Mouse (Mus musculus): ENCODE results near the gene Plcd1. TPM values are rescaled to one million over a fixed set of nuclear protein-coding genes. Genes with fewer than 3 reads are reported as not detected.

Gene Plcd1
- polyA plus RNA-seq, 1 experiment from 2014 or later: 12.9 TPM

DNA sequence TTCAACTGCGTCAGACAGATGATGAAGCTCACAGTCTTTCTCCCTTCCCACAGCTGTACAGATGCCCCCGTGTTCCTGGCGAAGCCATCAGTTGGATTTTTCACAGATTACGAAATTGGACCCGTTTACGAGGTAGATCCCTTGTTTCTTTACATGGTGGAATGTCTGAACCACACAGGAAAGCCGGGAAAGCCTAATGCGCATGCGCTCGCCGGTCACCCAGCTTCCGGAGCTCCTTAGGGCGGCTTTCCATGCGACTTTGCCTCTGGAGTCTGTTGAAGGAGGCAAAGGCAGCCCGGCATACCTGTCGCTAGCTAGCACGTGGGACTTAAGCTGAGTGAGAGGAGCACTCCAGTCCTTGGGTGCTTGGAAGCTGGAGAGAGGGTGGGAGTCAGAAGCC, 21.6 kb upstream of the Plcd1 start:
- no peaks in the 10 kb centered on the region for H3K4me1 ChIP-seq (replicated peaks; ENCODE audit: control insufficient read depth, insufficient read depth, low read length)
- 85% methylated on average over 17 of the region's 17 CpGs for WGBS
- no peak for ATAC-seq
- no peak overlapping the region for H3K4me2 ChIP-seq (ENCODE audit: low read length)
- no peak overlapping the region for H3K9ac ChIP-seq (replicated peaks; ENCODE audit: low read depth, low read length)
- no peak overlapping the region for H3K4me3 ChIP-seq (replicated peaks; ENCODE audit: low read length)
- no peaks in the 10 kb centered on the region for H3K9me3 ChIP-seq (ENCODE audit: control insufficient read depth, low read length)
- no peak overlapping the region for H3K27ac ChIP-seq (ENCODE audit: low read length)
- H3K27me3 ChIP-seq (replicated peaks; ENCODE audit: control insufficient read depth, insufficient read depth, low read length): no peaks in the 10 kb centered on the region
- H3K36me3 ChIP-seq (ENCODE audit: control insufficient read depth, insufficient read depth): no peaks in the 10 kb centered on the region

DNA sequence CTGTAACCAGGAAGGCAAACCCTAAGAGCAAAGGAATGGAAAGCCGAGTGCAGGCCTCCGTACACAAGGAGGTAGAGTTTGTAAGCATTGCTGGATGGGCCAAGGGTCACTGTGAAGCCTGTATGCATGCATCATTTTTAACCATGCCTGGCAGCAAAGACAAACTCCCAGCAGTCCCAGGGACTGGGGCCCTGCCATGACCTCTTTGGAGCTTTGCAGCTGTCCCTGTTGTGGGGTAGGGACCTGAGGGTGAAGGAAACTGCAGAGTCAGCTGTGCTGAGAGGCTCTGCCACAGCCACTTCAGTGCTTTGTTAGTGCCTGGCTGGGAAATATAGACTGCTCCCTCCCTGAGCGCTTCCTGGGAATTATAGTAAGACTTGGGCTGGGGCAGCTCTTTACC, 17.3 kb upstream of the Plcd1 start:
- no peak for ATAC-seq

DNA sequence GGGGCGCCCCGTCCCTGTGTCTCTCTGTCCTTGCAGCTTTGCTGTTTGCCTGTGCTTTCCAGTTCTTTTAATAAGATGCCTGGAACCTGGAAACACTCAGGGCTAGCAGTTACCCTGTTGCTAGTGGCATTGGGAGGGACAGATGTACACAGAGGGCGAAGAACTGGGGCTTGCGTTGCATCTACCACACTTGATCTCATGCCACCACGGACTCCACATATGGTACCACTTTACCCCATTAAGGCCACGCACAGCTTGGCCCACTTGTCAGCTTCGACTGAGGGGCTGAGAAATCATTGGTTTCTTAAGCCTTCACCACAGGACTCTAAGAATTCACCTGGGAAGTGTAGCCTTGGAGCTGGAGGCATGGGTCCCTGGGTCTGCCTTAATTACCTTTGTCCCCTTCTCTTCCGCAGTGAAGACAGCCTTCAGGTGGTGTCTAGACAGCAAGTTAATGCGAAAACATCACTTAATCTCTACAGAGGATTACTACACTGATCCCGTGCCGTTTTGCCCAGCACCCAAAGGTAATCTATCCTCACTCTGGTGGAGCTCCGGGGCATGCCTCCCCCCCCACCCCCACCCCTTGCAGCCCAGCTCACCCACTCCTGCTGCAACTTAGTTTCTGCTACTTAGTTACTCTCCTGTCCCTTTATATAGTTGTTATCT, 16.5 kb upstream of the Plcd1 start:
- no peaks in the 10 kb centered on the region for H3K36me3 ChIP-seq (ENCODE audit: control insufficient read depth, insufficient read depth)
- no peak overlapping the region for H3K4me2 ChIP-seq (ENCODE audit: low read length)
- no peak overlapping the region for H3K4me3 ChIP-seq (replicated peaks; ENCODE audit: low read length)
- no peaks in the 10 kb centered on the region for H3K27me3 ChIP-seq (replicated peaks; ENCODE audit: control insufficient read depth, insufficient read depth, low read length)
- no peak overlapping the region for H3K9ac ChIP-seq (replicated peaks; ENCODE audit: low read depth, low read length)
- no peak overlapping the region for H3K27ac ChIP-seq (ENCODE audit: low read length)
- 53% methylated on average over 12 of the region's 12 CpGs for WGBS
- no peak for ATAC-seq
- H3K4me1 ChIP-seq (replicated peaks; ENCODE audit: control insufficient read depth, insufficient read depth, low read length): no peaks in the 10 kb centered on the region
- no peaks in the 10 kb centered on the region for H3K9me3 ChIP-seq (ENCODE audit: control insufficient read depth, low read length)

More for the DNA sequence above, 17.3 kb upstream of the Plcd1 start:
- Histone ChIP-seq H3K36me3 (ENCODE audit: control insufficient read depth, insufficient read depth) (no peaks in the 10 kb centered on the region), H3K9me3 (ENCODE audit: control insufficient read depth, low read length) (no peaks in the 10 kb centered on the region), H3K27ac (ENCODE audit: low read length) (no peak overlapping the region), H3K4me2 (ENCODE audit: low read length) (no peak overlapping the region), H3K4me1 (replicated peaks; ENCODE audit: control insufficient read depth, insufficient read depth, low read length) (no peaks in the 10 kb centered on the region), H3K27me3 (replicated peaks; ENCODE audit: control insufficient read depth, insufficient read depth, low read length) (no peaks in the 10 kb centered on the region), H3K9ac (replicated peaks; ENCODE audit: low read depth, low read length) (no peak overlapping the region), H3K4me3 (replicated peaks; ENCODE audit: low read length) (no peak overlapping the region)
- 49% methylated on average over 3 of the region's 3 CpGs for WGBS

DNA sequence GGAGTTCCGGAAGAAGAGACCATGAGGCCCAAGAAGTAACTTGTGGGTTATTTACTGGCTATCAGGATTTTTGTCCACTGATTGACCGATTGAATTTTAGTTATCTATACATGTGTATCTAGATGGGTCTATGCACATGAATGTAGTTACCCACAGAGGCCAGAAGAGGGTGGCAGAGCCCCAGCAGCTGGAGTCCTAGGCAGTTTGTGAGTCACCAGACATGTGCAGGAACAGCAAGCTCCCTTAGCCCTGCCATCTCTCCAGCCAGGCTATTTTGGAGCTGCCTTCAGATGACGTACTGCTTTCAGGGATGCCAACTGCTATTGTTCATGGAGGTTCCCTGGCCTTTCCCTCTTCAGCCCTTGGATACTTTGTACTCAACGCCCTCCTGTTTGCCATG, 14.3 kb upstream of the Plcd1 start:
- no peak overlapping the region for H3K4me2 ChIP-seq (ENCODE audit: low read length)
- ATAC-seq: no peak
- WGBS: 92% methylated on average over 4 of the region's 4 CpGs
- no peak overlapping the region for H3K27ac ChIP-seq (ENCODE audit: low read length)
- H3K9ac ChIP-seq (replicated peaks; ENCODE audit: low read depth, low read length): no peak overlapping the region
- H3K9me3 ChIP-seq (ENCODE audit: control insufficient read depth, low read length): no peaks in the 10 kb centered on the region
- H3K4me3 ChIP-seq (replicated peaks; ENCODE audit: low read length): no peak overlapping the region
- no peaks in the 10 kb centered on the region for H3K36me3 ChIP-seq (ENCODE audit: control insufficient read depth, insufficient read depth)
- H3K4me1 ChIP-seq (replicated peaks; ENCODE audit: control insufficient read depth, insufficient read depth, low read length): 0 out of 2 replicates have a peak, but pooled peaks cover 5% of the 10 kb centered on the region
- peaks cover 7% of the 10 kb centered on the region; the same call in 1 of the 2 replicates for H3K27me3 ChIP-seq (replicated peaks; ENCODE audit: control insufficient read depth, insufficient read depth, low read length)

DNA sequence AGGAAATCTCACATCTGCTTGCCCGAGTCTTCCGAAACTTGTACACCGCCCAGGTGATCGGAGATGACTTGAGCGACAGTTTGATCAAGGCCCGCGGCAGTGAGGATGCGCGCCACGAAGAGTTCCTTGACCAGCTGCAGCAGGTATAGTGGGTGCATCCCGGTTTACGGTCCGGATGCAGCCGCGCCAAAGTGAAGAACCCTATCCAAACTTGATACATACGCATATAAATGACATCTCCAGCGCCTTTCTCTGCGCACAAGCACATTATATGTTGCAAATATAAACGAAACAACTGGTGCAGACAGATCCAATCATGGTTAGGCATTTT, 9.4 kb upstream of the Plcd1 start:
- Histone ChIP-seq H3K9ac (replicated peaks; ENCODE audit: low read depth, low read length) (peak overlapping the region; percentile 59), H3K4me1 (replicated peaks; ENCODE audit: control insufficient read depth, insufficient read depth, low read length) (peaks cover 8% of the 10 kb centered on the region), H3K4me3 (replicated peaks; ENCODE audit: low read length) (peak overlapping the region; percentile 58), H3K9me3 (ENCODE audit: control insufficient read depth, low read length) (no peaks in the 10 kb centered on the region), H3K36me3 (ENCODE audit: control insufficient read depth, insufficient read depth) (no peaks in the 10 kb centered on the region), H3K4me2 (ENCODE audit: low read length) (peak overlapping the region; percentile 89), H3K27ac (ENCODE audit: low read length) (no peak overlapping the region), H3K27me3 (replicated peaks; ENCODE audit: control insufficient read depth, insufficient read depth, low read length) (peaks cover 7% of the 10 kb centered on the region; the same call in 1 of the 2 replicates)
- no peak for ATAC-seq
- 3% methylated on average over 19 of the region's 19 CpGs for whole genome bisulfite sequencing

DNA sequence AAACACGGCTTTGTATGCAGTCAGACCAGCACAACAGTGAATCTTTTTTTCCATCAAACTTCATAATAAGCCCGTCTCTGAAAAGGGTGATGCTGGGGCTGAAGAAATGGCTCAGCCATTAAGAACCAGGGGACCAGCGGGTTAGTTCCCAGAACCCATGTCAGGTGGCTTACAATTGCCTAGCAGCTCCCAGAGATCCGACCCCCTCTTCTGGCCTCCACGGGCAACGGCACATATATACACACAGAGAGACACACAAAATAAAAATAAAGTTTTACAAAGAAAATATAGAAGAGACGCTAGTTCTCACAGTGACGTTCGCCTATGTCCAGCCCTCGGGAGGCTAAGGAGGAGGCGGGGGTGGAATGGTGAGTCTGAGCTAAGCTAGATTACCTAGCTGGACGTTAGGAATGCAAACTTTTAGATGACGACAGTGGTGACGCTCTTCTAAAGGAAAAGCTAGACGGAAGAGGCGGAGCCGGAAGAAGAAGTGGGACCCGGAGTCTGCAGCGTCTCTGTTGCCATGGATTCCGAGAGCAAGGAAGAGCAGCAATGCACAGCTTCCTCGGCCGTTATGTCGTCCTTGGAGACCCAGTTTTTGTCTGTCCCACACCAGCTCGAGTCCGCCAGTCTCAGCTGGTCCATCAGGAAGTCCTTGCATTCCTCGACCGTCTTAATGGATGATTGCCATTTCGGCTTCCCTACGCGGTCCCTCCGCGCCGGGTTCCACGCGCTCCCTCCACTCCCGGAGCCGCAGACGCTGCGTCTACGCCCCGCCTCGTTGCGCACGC, 8.9 kb upstream of the Plcd1 start, which contains the start of gene Dlec1:
Dlec1 (plus strand) TSS at position 487 of the 791 bp plus-strand sequence.
- Histone ChIP-seq H3K4me3 (replicated peaks; ENCODE audit: low read length) (peak within 1 kb of the TSS; percentile 58), H3K4me2 (ENCODE audit: low read length) (peak within 1 kb of the TSS; percentile 89), H3K27ac (ENCODE audit: low read length) (no peak within 1 kb of the TSS), H3K4me1 (replicated peaks; ENCODE audit: control insufficient read depth, insufficient read depth, low read length) (peaks cover 8% of the 10 kb centered on the region), H3K9ac (replicated peaks; ENCODE audit: low read depth, low read length) (peak within 1 kb of the TSS; percentile 59), H3K9me3 (ENCODE audit: control insufficient read depth, low read length) (no peaks in the 10 kb centered on the region), H3K27me3 (replicated peaks; ENCODE audit: control insufficient read depth, insufficient read depth, low read length) (peaks cover 7% of the 10 kb centered on the region; the same call in 1 of the 2 replicates), H3K36me3 (ENCODE audit: control insufficient read depth, insufficient read depth) (no peaks in the 10 kb centered on the region)
- ATAC-seq: peak; percentile 95
- 2% methylated on average over 44 of the region's 44 CpGs for WGBS

DNA sequence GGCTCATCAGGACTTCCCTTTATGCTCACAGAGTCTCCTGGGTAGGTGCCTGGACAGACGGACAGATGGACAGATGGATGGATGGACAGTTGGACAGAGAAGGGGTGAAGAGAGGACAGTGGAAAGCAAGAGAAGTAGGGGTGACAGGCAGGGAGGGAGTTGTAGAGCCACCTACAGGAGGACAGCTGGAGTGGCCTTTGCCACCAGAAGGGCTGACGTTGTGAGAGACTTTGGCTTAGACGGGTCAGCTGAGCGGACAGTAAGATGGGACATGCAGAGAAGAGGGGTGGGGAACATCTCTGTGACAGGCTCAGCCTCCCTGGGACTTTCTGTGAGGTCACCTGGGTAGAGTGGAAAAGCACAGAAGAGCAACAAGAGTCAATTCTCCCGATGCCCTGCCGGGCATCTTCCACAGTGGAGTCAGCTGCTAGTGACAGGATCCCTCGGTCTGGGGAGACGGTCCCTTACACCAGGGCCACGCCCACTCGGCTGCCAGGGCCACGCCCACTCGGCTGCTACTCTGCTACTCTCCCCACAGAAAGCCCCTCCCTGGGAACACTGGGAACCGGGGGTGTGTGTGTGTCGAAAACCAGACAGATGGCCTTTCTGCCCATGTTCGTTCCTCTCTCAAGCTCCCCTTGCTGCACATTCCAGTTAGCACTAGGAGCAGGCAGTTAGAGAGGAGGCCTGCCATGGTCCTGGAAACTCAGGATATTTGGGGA, 7.0 kb upstream of the Plcd1 start:
- Histone ChIP-seq H3K36me3 (ENCODE audit: control insufficient read depth, insufficient read depth) (no peaks in the 10 kb centered on the region), H3K9ac (replicated peaks; ENCODE audit: low read depth, low read length) (no peak overlapping the region), H3K27ac (ENCODE audit: low read length) (no peak overlapping the region), H3K4me3 (replicated peaks; ENCODE audit: low read length) (no peak overlapping the region), H3K9me3 (ENCODE audit: control insufficient read depth, low read length) (no peaks in the 10 kb centered on the region), H3K4me1 (replicated peaks; ENCODE audit: control insufficient read depth, insufficient read depth, low read length) (peaks cover 8% of the 10 kb centered on the region), H3K4me2 (ENCODE audit: low read length) (no peak overlapping the region), H3K27me3 (replicated peaks; ENCODE audit: control insufficient read depth, insufficient read depth, low read length) (peaks cover 7% of the 10 kb centered on the region; the same call in 1 of the 2 replicates)
- no peak for ATAC-seq
- 17% methylated on average over 15 of the region's 15 CpGs for WGBS

DNA sequence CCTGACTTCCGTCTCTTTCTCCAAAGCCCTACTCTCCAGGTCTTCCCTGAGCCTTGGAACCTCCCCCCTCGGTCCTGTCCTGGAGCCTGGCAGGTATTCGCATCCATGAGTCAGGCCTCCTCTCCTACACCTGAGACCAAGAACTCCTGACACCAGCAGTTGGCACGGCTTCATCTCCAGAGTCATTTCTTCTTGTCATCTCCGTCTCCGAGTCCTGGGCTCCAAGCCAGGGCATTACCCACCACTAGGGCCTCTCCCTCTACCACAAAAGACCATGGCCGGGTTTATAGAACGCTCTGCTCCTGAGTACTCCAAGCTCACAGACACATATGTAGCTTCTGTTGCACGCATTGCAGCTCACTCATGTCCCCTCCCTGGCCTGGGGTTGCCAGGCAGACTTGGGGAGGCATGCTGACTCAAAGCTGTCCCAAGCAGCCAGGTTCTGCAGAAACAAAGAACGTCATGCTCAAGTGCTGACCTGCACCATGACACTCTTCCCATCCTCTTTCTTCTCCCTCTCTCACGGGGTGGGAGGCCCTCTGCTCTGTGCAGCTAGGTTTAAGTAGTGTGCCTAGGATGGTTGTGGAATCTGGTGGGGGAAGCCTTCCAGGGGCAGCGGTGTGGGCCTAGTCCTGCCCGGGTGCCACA, 1.3 kb upstream of the Plcd1 start:
- no peak overlapping the region for H3K4me2 ChIP-seq (ENCODE audit: low read length)
- ATAC-seq: no peak
- no peaks in the 10 kb centered on the region for H3K9me3 ChIP-seq (ENCODE audit: control insufficient read depth, low read length)
- H3K36me3 ChIP-seq (ENCODE audit: control insufficient read depth, insufficient read depth): no peaks in the 10 kb centered on the region
- peaks cover 16% of the 10 kb centered on the region for H3K4me1 ChIP-seq (replicated peaks; ENCODE audit: control insufficient read depth, insufficient read depth, low read length)
- 55% methylated on average over 13 of the region's 13 CpGs for WGBS
- peaks cover 10% of the 10 kb centered on the region for H3K27me3 ChIP-seq (replicated peaks; ENCODE audit: control insufficient read depth, insufficient read depth, low read length)
- no peak overlapping the region for H3K4me3 ChIP-seq (replicated peaks; ENCODE audit: low read length)
- H3K27ac ChIP-seq (ENCODE audit: low read length): no peak overlapping the region
- no peak overlapping the region for H3K9ac ChIP-seq (replicated peaks; ENCODE audit: low read depth, low read length)
